13 mouse cellular contexts compared by ENCODE assay signal in the genomic region with DNA sequence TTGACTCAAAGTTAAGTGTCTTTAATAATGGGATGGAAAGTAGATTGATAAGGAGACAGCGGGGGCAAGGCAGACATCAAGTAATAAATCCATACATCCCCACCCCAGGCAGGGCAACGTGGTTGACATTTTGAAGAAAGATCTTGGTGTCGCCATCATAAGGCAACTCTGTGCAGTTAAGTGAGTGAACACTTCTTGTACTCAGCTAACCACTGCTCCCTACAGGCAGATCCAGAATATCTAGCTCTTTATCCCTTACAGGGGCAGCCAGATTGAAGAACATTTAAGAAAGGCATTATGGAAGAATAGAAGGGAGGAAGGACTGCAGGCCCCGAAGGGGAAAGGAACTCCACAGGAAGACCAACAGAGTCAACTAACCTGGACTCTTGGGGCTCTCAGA. TPM values are rescaled to one million over a fixed set of nuclear protein-coding genes. Genes with fewer than 3 reads are reported as not detected.
A peak's percentile ranks its signal among the peaks of the same experiment; 100 is the strongest.
DNase-seq lines count a peak whose midpoint lies in the region; ATAC-seq and TF ChIP-seq lines count a peak whose summit lies in the region.
"Had no signal": no experiment of that assay in that cellular context is flagged by ENCODE, and none has a peak within 500 bp of the region (broad histone marks: within the 10 kb centered on the region; RNA-seq: fewer than 3 reads in every experiment).

No protein-coding gene starts in this region.

- H3K27me3 ChIP-seq in liver, embryonic 14.5 days (ENCODE audit: control insufficient read depth, insufficient read depth, low read length) = no peaks in the 10 kb centered on the region
- H3K27me3 ChIP-seq in liver, embryonic 11.5 days (replicated peaks; ENCODE audit: control insufficient read depth, insufficient read depth, low read length) = no peaks in the 10 kb centered on the region
- H3K27me3 ChIP-seq in kidney, embryonic 16.5 days (ENCODE audit: insufficient read depth, low read length) = no peaks in the 10 kb centered on the region

- TF ChIP-seq EP300 in liver, embryonic 14.5 days (IDR thresholded peaks at IDR 0.05; ENCODE audit: low read depth) = no peak

- no peak overlapping the region for H3K27ac ChIP-seq in liver, embryonic 14.5 days
- H3K27ac ChIP-seq in liver, embryonic 11.5 days (ENCODE audit: low read depth, low read length) = no peak overlapping the region
- peak overlapping the region; percentile 0; the same call in 1 of the 2 replicates for H3K27ac ChIP-seq in kidney, embryonic 16.5 days (ENCODE audit: low read length)

- H3K36me3 ChIP-seq in liver, embryonic 14.5 days (replicated peaks; ENCODE audit: control insufficient read depth, insufficient read depth, low read depth) = no peaks in the 10 kb centered on the region
- no peaks in the 10 kb centered on the region for H3K36me3 ChIP-seq in liver, embryonic 11.5 days (ENCODE audit: control insufficient read depth, insufficient read depth, low read length)
- no peaks in the 10 kb centered on the region for H3K36me3 ChIP-seq in kidney, embryonic 16.5 days (ENCODE audit: insufficient read depth, low read length)

- H3K4me1 ChIP-seq in liver, embryonic 14.5 days (replicated peaks; ENCODE audit: control insufficient read depth in 2 of 2, insufficient read depth in 2 of 2, low read length in 1 of 2) = peaks cover 0 to 1% of the 10 kb centered on the region in 2 experiments; a peak in 1 of 4 replicates
- H3K4me1 ChIP-seq in liver, embryonic 11.5 days (replicated peaks; ENCODE audit: control insufficient read depth, insufficient read depth, low read length) = no peaks in the 10 kb centered on the region
- peaks cover 12% of the 10 kb centered on the region for H3K4me1 ChIP-seq in kidney, embryonic 16.5 days (ENCODE audit: insufficient read depth, low read length)

- 37% methylated on average over 4 of the region's 4 CpGs for WGBS in liver, embryonic 14.5 days (ENCODE audit: insufficient replicate concordance)
- 54% methylated on average over 4 of the region's 4 CpGs for WGBS in liver, embryonic 11.5 days
- 36% methylated on average over 4 of the region's 4 CpGs for WGBS in kidney, embryonic 16.5 days

- DNase-seq in embryo, embryonic 10 days (ENCODE audit: low spot score) = peak; percentile 41
- no peak for DNase-seq in embryo, embryonic 10.5 days (ENCODE audit: low spot score)
- no peak for DNase-seq in liver, embryonic 14.5 days (ENCODE audit: low read depth in 3 of 3, low spot score in 3 of 3)
- no peak for DNase-seq in liver, embryonic 11.5 days (ENCODE audit: low spot score)
- DNase-seq in adrenal gland, adult 8-10 months = no peak
- no peak for DNase-seq in spleen, postnatal 36 days (ENCODE audit: low spot score in 2 of 2)
- DNase-seq in urinary bladder, postnatal 36 days (ENCODE audit: low spot score in 2 of 2) = no peak
- DNase-seq: cerebellum, postnatal 14 days; gastrocnemius, postnatal 14 days; thymus, postnatal 36 days had no signal

- no peak overlapping the region for H3K4me2 ChIP-seq in liver, embryonic 14.5 days (ENCODE audit: low read depth)
- H3K4me2 ChIP-seq in liver, embryonic 11.5 days = no peak overlapping the region
- H3K4me2 ChIP-seq in kidney, embryonic 16.5 days (replicated peaks; ENCODE audit: low read depth, low read length) = no peak overlapping the region

- no peak for ATAC-seq in liver, embryonic 14.5 days (ENCODE audit: insufficient read depth)
- no peak; the same call in 1 of the 2 replicates for ATAC-seq in liver, embryonic 11.5 days (replicated peaks; ENCODE audit: low FRiP score)
- ATAC-seq in kidney, embryonic 16.5 days (ENCODE audit: low FRiP score, low TSS enrichment) = no peak
- ATAC-seq: inflammation-experienced regulatory T-cells, adult 6 months had no signal

- TF ChIP-seq CTCF in liver, embryonic 14.5 days (IDR thresholded peaks at IDR 0.05; ENCODE audit: low read depth) = 0 out of 2 replicates have a peak, but pooled peaks have one; percentile 10

- H3K4me3 ChIP-seq in liver, embryonic 14.5 days (ENCODE audit: insufficient read depth in 1 of 2, low read depth in 2 of 2, low read length in 2 of 2) = no peak overlapping the region
- no peak overlapping the region for H3K4me3 ChIP-seq in liver, embryonic 11.5 days (ENCODE audit: low read depth, low read length)
- no peak overlapping the region for H3K4me3 ChIP-seq in kidney, embryonic 16.5 days (ENCODE audit: low read length)

- no peaks in the 10 kb centered on the region for H3K9me3 ChIP-seq in liver, embryonic 14.5 days (ENCODE audit: control insufficient read depth, low read length)
- no peaks in the 10 kb centered on the region for H3K9me3 ChIP-seq in liver, embryonic 11.5 days (ENCODE audit: control insufficient read depth, low read length)
- no peaks in the 10 kb centered on the region for H3K9me3 ChIP-seq in kidney, embryonic 16.5 days (ENCODE audit: low read length)

- H3K9ac ChIP-seq in liver, embryonic 14.5 days (replicated peaks) = no peak overlapping the region
- H3K9ac ChIP-seq in liver, embryonic 11.5 days (ENCODE audit: low read depth, low read length) = no peak overlapping the region
- no peak overlapping the region for H3K9ac ChIP-seq in kidney, embryonic 16.5 days (replicated peaks; ENCODE audit: low read length)

RNA-seq across cellular contexts. Expression of a gene that starts 4.4 kb away (rescaled TPM):
- 12.4 and 16.1 TPM in 2 replicates for polyA plus RNA-seq in liver, embryonic 14.5 days (2012; rRNA removed)
- 34.2 and 38.1 TPM in 2 replicates for polyA plus RNA-seq in liver, embryonic 14.5 days (2014; fragmentation: Nextera tagmentation; extraction: Ambion mirVana)
- polyA plus RNA-seq in liver, embryonic 11.5 days (2014; fragmentation: Nextera tagmentation; extraction: Ambion mirVana) = 13.7 and 15.8 TPM in 2 replicates
- polyA plus RNA-seq in kidney, embryonic 16.5 days (2015; fragmentation: Nextera tagmentation; extraction: Ambion mirVana) = 1.4 TPM in 2 replicates
- total RNA-seq in adrenal gland, adult 8-10 months (2022) = 1 to 10 TPM in 3 of 4 experiments, under 1 TPM in 1; 0.77 to 5.3 (median 1.5) TPM
- total RNA-seq: gastrocnemius, postnatal 14 days had no signal
- polyA plus RNA-seq: inflammation-experienced regulatory T-cells, adult 6 months; limb, embryonic 11.5 days had no signal
